Mouse (Mus musculus): ENCODE measurements at regions not wholly inside any gene's neighbourhood (a gene's known extent, or its start where the extent isn't known, plus 50 kb on each side); places are given as distances from the start of the nearest gene placed in this dataset.

DNA sequence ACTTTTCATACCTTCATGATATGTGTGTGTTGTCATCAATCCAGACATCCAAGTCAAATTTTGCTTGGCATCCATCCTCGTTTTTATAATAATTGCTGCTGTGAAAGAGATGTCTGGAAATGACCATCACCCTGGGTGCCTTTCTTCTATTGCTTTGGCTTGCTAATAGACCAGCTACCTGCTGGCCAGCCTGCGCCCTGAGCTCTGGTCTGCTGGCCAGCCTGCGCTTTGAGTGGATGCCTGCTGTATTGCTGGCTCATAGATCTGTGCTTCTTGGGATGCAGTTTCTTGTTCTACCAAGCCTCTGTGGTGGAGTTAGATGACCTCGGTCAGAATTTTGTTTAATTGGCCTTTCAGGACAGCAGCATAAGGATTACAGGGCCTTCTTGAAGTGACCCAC lies 321.9 kb upstream of the Celf2 start:
- no peak for TF ChIP-seq POLR2A (IDR thresholded peaks at IDR 0.05; ENCODE audit: low read depth, low read length)
- TF ChIP-seq NRF1 (IDR thresholded peaks at IDR 0.05; ENCODE audit: low read depth, low read length) = no peak
- no peak for TF ChIP-seq TCF12 (IDR thresholded peaks at IDR 0.05; ENCODE audit: low read depth, low read length)
- no peak for TF ChIP-seq CTCF (conservative IDR thresholded peaks at IDR 0.05 in 1 of 2, IDR thresholded peaks at IDR 0.05 in 1 of 2; ENCODE audit: low read depth in 2 of 2, low read length in 2 of 2)
- no peak for TF ChIP-seq MAX (IDR thresholded peaks at IDR 0.05; ENCODE audit: low read length)
